Mouse (Mus musculus): ENCODE data around the gene Sae1.
A peak's percentile ranks its signal among the peaks of the same experiment; 100 is the strongest.

GRCm38 (mm10) chr7:16296766-16297390 lies 90.7 kb downstream of the Sae1 start:
- TF ChIP-seq CTCF (IDR thresholded peaks at IDR 0.05; ENCODE audit: insufficient read depth, low read length) (no peak), POLR2A (IDR thresholded peaks at IDR 0.05; ENCODE audit: borderline replicate concordance, extremely low read depth, low read depth, low read length) (peak; percentile 18; the same call in 1 of the 2 replicates)

Data from lung, adult 2 months (tissue).